32 mouse cellular contexts compared by ENCODE assay signal in genomic region chr13:56412286-56412873, GRCm38 (mm10). TPM values are rescaled to one million over a fixed set of nuclear protein-coding genes. Genes with fewer than 3 reads are reported as not detected.
A peak's percentile ranks its signal among the peaks of the same experiment; 100 is the strongest.
DNase-seq lines count a peak whose midpoint lies in the region; ATAC-seq and TF ChIP-seq lines count a peak whose summit lies in the region.
"Had no signal": no experiment of that assay in that cellular context is flagged by ENCODE, and none has a peak within 500 bp of the region (broad histone marks: within the 10 kb centered on the region; RNA-seq: fewer than 3 reads in every experiment).

No protein-coding gene starts in this region.

- intact Hi-C loops in left cerebral cortex, postnatal 4 days (cut with DNase I), result no loop called here
- intact Hi-C loops in left cerebral cortex, adult 2 months (cut with DNase I), result no loop called here

- peaks cover 7% of the 10 kb centered on the region; the same call in 1 of the 2 replicates for H3K9me3 ChIP-seq in forebrain, postnatal 0 days (ENCODE audit: low read length)
- no peaks in the 10 kb centered on the region for H3K9me3 ChIP-seq in forebrain, embryonic 11.5 days (ENCODE audit: control insufficient read depth, low read length)
- H3K9me3 ChIP-seq in embryonic facial prominence, embryonic 14.5 days (ENCODE audit: control insufficient read depth, low read length), result peaks cover 9% of the 10 kb centered on the region
- H3K9me3 ChIP-seq: hindbrain, embryonic 10.5 days; limb, embryonic 10.5 days; liver, embryonic 15.5 days; lung, embryonic 15.5 days; midbrain, embryonic 13.5 days; stomach, embryonic 15.5 days had no signal

- H3K27me3 ChIP-seq in forebrain, postnatal 0 days (ENCODE audit: insufficient read depth, low read length), result no peaks in the 10 kb centered on the region
- H3K27me3 ChIP-seq in forebrain, embryonic 11.5 days (ENCODE audit: control insufficient read depth, insufficient read depth, low read length), result no peaks in the 10 kb centered on the region
- no peaks in the 10 kb centered on the region for H3K27me3 ChIP-seq in embryonic facial prominence, embryonic 14.5 days (replicated peaks; ENCODE audit: control insufficient read depth, insufficient read depth, low read length)
- H3K27me3 ChIP-seq: liver, embryonic 15.5 days; lung, embryonic 15.5 days; neural tube, embryonic 12.5 days; stomach, embryonic 15.5 days had no signal

- H3K9ac ChIP-seq in forebrain, postnatal 0 days, result no peak overlapping the region
- no peak overlapping the region for H3K9ac ChIP-seq in forebrain, embryonic 11.5 days (ENCODE audit: low read length)
- H3K9ac ChIP-seq in embryonic facial prominence, embryonic 14.5 days (ENCODE audit: low read depth, low read length), result no peak overlapping the region
- H3K9ac ChIP-seq: liver, embryonic 15.5 days; lung, embryonic 15.5 days; midbrain, embryonic 13.5 days; neural tube, embryonic 12.5 days; stomach, embryonic 15.5 days had no signal

- 0 out of 2 replicates have a peak, but pooled peaks cover 3% of the 10 kb centered on the region for H3K4me1 ChIP-seq in forebrain, postnatal 0 days (ENCODE audit: insufficient read depth)
- H3K4me1 ChIP-seq in forebrain, embryonic 11.5 days (replicated peaks; ENCODE audit: control insufficient read depth, insufficient read depth, low read length), result no peaks in the 10 kb centered on the region
- H3K4me1 ChIP-seq in embryonic facial prominence, embryonic 14.5 days (ENCODE audit: control insufficient read depth, insufficient read depth, low read length), result no peaks in the 10 kb centered on the region; the same call in 1 of the 2 replicates
- H3K4me1 ChIP-seq: limb, embryonic 10.5 days; liver, embryonic 15.5 days; lung, embryonic 15.5 days; megakaryocyte, embryonic 14.5 days; neural tube, embryonic 12.5 days; stomach, embryonic 15.5 days had no signal

- peak; percentile 56 for ATAC-seq in forebrain, postnatal 0 days
- ATAC-seq in forebrain, embryonic 11.5 days (replicated peaks; ENCODE audit: low FRiP score), result no peak
- no peak; the same call in 1 of the 2 replicates for ATAC-seq in embryonic facial prominence, embryonic 14.5 days (ENCODE audit: low read depth)
- ATAC-seq: inflammation-experienced regulatory T-cells, adult 6 months; midbrain, embryonic 13.5 days had no signal

- H3K4me2 ChIP-seq in forebrain, postnatal 0 days (ENCODE audit: low read depth), result no peak overlapping the region
- H3K4me2 ChIP-seq in forebrain, embryonic 11.5 days (ENCODE audit: low read depth, low read length, severe bottlenecking), result no peak overlapping the region
- no peak overlapping the region for H3K4me2 ChIP-seq in embryonic facial prominence, embryonic 14.5 days (ENCODE audit: low read depth, low read length)
- H3K4me2 ChIP-seq: liver, embryonic 15.5 days; lung, embryonic 15.5 days; midbrain, embryonic 13.5 days; neural tube, embryonic 12.5 days; stomach, embryonic 15.5 days had no signal

- TF ChIP-seq CTCF in forebrain, postnatal 0 days (IDR thresholded peaks at IDR 0.05; ENCODE audit: low read depth), result no peak
- no peak for TF ChIP-seq CTCF in left cerebral cortex, adult 2 months (IDR thresholded peaks at IDR 0.05)

- WGBS in forebrain, postnatal 0 days, result 42% methylated on average over 9 of the region's 9 CpGs
- WGBS in forebrain, embryonic 11.5 days, result 91% methylated on average over 9 of the region's 9 CpGs
- 65% methylated on average over 9 of the region's 9 CpGs for WGBS in embryonic facial prominence, embryonic 14.5 days

- no peak overlapping the region for H3K4me3 ChIP-seq in forebrain, postnatal 0 days (ENCODE audit: low read depth, low read length)
- H3K4me3 ChIP-seq in forebrain, embryonic 11.5 days (ENCODE audit: low read depth, low read length), result no peak overlapping the region
- H3K4me3 ChIP-seq in left cerebral cortex, adult 2 months, result no peak overlapping the region
- H3K4me3 ChIP-seq in embryonic facial prominence, embryonic 14.5 days (ENCODE audit: low read depth, low read length), result no peak overlapping the region
- H3K4me3 ChIP-seq: heart, adult 2 months; hindbrain, embryonic 10.5 days; limb, embryonic 10.5 days; liver, embryonic 15.5 days; lung, embryonic 15.5 days; megakaryocyte, embryonic 14.5 days; midbrain, embryonic 13.5 days; neural tube, embryonic 12.5 days; stomach, embryonic 15.5 days had no signal

- DNase-seq in cerebellum, postnatal 10 days, result peak; percentile 79 to 84
- no peak for DNase-seq in cerebellum, adult 11-12 months
- DNase-seq in forebrain, postnatal 0 days, result peak; percentile 40
- no peak for DNase-seq in forebrain, embryonic 11.5 days (ENCODE audit: low spot score)
- peak; percentile 69 for DNase-seq in left cerebral cortex, postnatal 4 days
- DNase-seq in left cerebral cortex, adult 2 months (ENCODE audit: extremely low spot score in 1 of 2, low spot score in 2 of 2), result no peak
- peak; percentile 48 for DNase-seq in embryonic facial prominence, embryonic 14.5 days (ENCODE audit: low spot score)
- DNase-seq in layer of hippocampus, postnatal 36 days, result no peak
- DNase-seq: adrenal gland, postnatal 25 days; cerebellum, postnatal 25 days; gastrocnemius, postnatal 25 days; heart, adult 2 months; kidney, adult 18-20 months; layer of hippocampus, adult 9-11 months; liver; lung, postnatal 36 days; right cerebral cortex, adult 18-20 months; thymus, adult 2 months; thymus, postnatal 4 days had no signal

- no peaks in the 10 kb centered on the region for H3K36me3 ChIP-seq in forebrain, postnatal 0 days (ENCODE audit: insufficient read depth)
- no peaks in the 10 kb centered on the region for H3K36me3 ChIP-seq in forebrain, embryonic 11.5 days (ENCODE audit: control insufficient read depth, insufficient read depth, low read length)
- no peaks in the 10 kb centered on the region for H3K36me3 ChIP-seq in embryonic facial prominence, embryonic 14.5 days (ENCODE audit: control insufficient read depth, insufficient read depth, low read length)
- H3K36me3 ChIP-seq: hindbrain, embryonic 10.5 days; limb, embryonic 10.5 days; liver, embryonic 15.5 days; lung, embryonic 15.5 days; midbrain, embryonic 13.5 days; neural tube, embryonic 12.5 days; stomach, embryonic 15.5 days had no signal

- no peak overlapping the region for H3K27ac ChIP-seq in forebrain, postnatal 0 days (ENCODE audit: low read depth, low read length)
- no peak overlapping the region for H3K27ac ChIP-seq in forebrain, embryonic 11.5 days (ENCODE audit: low read depth, low read length)
- no peak overlapping the region for H3K27ac ChIP-seq in left cerebral cortex, adult 2 months
- no peak overlapping the region for H3K27ac ChIP-seq in embryonic facial prominence, embryonic 14.5 days (replicated peaks; ENCODE audit: low read depth, low read length)
- H3K27ac ChIP-seq: heart, adult 2 months; hindbrain, embryonic 10.5 days; limb, embryonic 10.5 days; liver, embryonic 15.5 days; lung, embryonic 15.5 days; midbrain, embryonic 13.5 days; neural tube, embryonic 12.5 days; stomach, embryonic 15.5 days had no signal

RNA-seq across cellular contexts. Expression of gene Gm3045, which starts 14.0 kb away (rescaled TPM):
- not detected in 2 replicates for total RNA-seq in forebrain, postnatal 0 days (2014; rRNA removed)
- not detected in 2 replicates for polyA plus RNA-seq in forebrain, postnatal 0 days (2015; fragmentation: Nextera tagmentation; extraction: Ambion mirVana)
- not detected in 2 replicates for polyA plus RNA-seq in forebrain, embryonic 11.5 days (2014; fragmentation: Nextera tagmentation; extraction: Ambion mirVana)
- total RNA-seq in left cerebral cortex, postnatal 4 days (2021), result not detected
- total RNA-seq in left cerebral cortex, adult 2 months (2021), result not detected
- not detected in 2 replicates for polyA plus RNA-seq in embryonic facial prominence, embryonic 14.5 days (2014; fragmentation: Nextera tagmentation; extraction: Ambion mirVana)
- total RNA-seq in layer of hippocampus, postnatal 36 days (2021), result not detected
- total RNA-seq: adrenal gland, postnatal 25 days; gastrocnemius, postnatal 25 days; heart, adult 2 months; left cerebral cortex, adult 8-10 months had no signal
- polyA plus RNA-seq: heart, adult 2 months; heart, embryonic 14.5 days; hindbrain, embryonic 10.5 days; inflammation-experienced regulatory T-cells, adult 6 months; kidney, embryonic 16.5 days; large intestine, adult 2 months; limb, embryonic 10.5 days; liver, embryonic 15.5 days; lung, embryonic 15.5 days; midbrain, embryonic 13.5 days; neural tube, embryonic 12.5 days; stomach, embryonic 15.5 days; thymus, adult 2 months had no signal

RNA-seq across cellular contexts. Expression of gene Slc25a48, which starts 25.8 kb away (rescaled TPM):
- not detected in 2 replicates for total RNA-seq in forebrain, postnatal 0 days (2014; rRNA removed)
- 0.06 TPM in 1 of 2 replicates, not detected in the other for polyA plus RNA-seq in forebrain, postnatal 0 days (2015; fragmentation: Nextera tagmentation; extraction: Ambion mirVana)
- polyA plus RNA-seq in forebrain, embryonic 11.5 days (2014; fragmentation: Nextera tagmentation; extraction: Ambion mirVana), result not detected in 2 replicates
- not detected for total RNA-seq in left cerebral cortex, postnatal 4 days (2021)
- not detected for total RNA-seq in left cerebral cortex, adult 2 months (2021)
- 0.45 and 0.54 TPM in 2 replicates for polyA plus RNA-seq in embryonic facial prominence, embryonic 14.5 days (2014; fragmentation: Nextera tagmentation; extraction: Ambion mirVana)
- total RNA-seq in layer of hippocampus, postnatal 36 days (2021), result under 1 TPM in 1 of 2 experiments, not detected in 1; 0.10 TPM
- total RNA-seq: gastrocnemius, postnatal 25 days had no signal
- polyA plus RNA-seq: heart, embryonic 14.5 days; inflammation-experienced regulatory T-cells, adult 6 months; limb, embryonic 10.5 days; midbrain, embryonic 13.5 days; neural tube, embryonic 12.5 days had no signal

Comparison
In these comparisons a context has a peak if more than half of its experiments do, and no peak if none do; other contexts are left out.
1. DNase-seq: peak in cerebellum, postnatal 10 days (2 of 2), forebrain, postnatal 0 days (single experiment), left cerebral cortex, postnatal 4 days (single experiment) and embryonic facial prominence, embryonic 14.5 days (single experiment); none in cerebellum, adult 11-12 months (single experiment), forebrain, embryonic 11.5 days (single experiment), left cerebral cortex, adult 2 months (0 of 2) and layer of hippocampus, postnatal 36 days (0 of 2).